Mouse (Mus musculus): ENCODE measurements around the gene Gle1. TPM values are rescaled to one million over a fixed set of nuclear protein-coding genes. Genes with fewer than 3 reads are reported as not detected.

Gle1 gene
- polyA plus RNA-seq, 1 experiment from 2014 or later, result 72.3 TPM

GRCm38 (mm10) chr2:29917621-29918020 lies 17.6 kb upstream of the Gle1 start:
- no peak for ATAC-seq (ENCODE audit: low read depth)
- Histone ChIP-seq H3K4me3 (no peak overlapping the region), H3K36me3 (peaks cover 84% of the 10 kb centered on the region), H3K9me3 (no peaks in the 10 kb centered on the region), H3K4me2 (no peak overlapping the region), H3K4me1 (replicated peaks) (no peaks in the 10 kb centered on the region), H3K27ac (replicated peaks) (no peak overlapping the region), H3K27me3 (no peaks in the 10 kb centered on the region), H3K9ac (no peak overlapping the region)
- 94% methylated on average over 11 of the region's 11 CpGs for WGBS

GRCm38 (mm10) chr2:29922011-29922410 lies 13.2 kb upstream of the Gle1 start:
- H3K4me3 ChIP-seq, result no peak overlapping the region
- no peaks in the 10 kb centered on the region for H3K4me1 ChIP-seq (replicated peaks)
- no peak for ATAC-seq (ENCODE audit: low read depth)
- H3K4me2 ChIP-seq, result no peak overlapping the region
- peaks cover 85% of the 10 kb centered on the region for H3K36me3 ChIP-seq
- H3K9me3 ChIP-seq, result no peaks in the 10 kb centered on the region
- peak overlapping the region; percentile 25; the same call in 1 of the 2 replicates for H3K27ac ChIP-seq (replicated peaks)
- H3K9ac ChIP-seq, result no peak overlapping the region
- no peaks in the 10 kb centered on the region for H3K27me3 ChIP-seq
- 67% methylated on average over 11 of the region's 11 CpGs for WGBS

- no peak for ATAC-seq (ENCODE audit: low read depth)
- Histone ChIP-seq H3K9me3 (no peaks in the 10 kb centered on the region), H3K27me3 (no peaks in the 10 kb centered on the region)
These were observed 8.7 kb upstream of the Gle1 start for GRCm38 (mm10) chr2:29926542-29926941.

GRCm38 (mm10) chr2:29930506-29930905 lies 4.7 kb upstream of the Gle1 start:
- no peak overlapping the region for H3K4me3 ChIP-seq
- no peaks in the 10 kb centered on the region for H3K9me3 ChIP-seq
- H3K27ac ChIP-seq (replicated peaks), result no peak overlapping the region
- ATAC-seq (ENCODE audit: low read depth), result no peak
- 88% methylated on average over 10 of the region's 10 CpGs for WGBS
- no peaks in the 10 kb centered on the region for H3K27me3 ChIP-seq
- no peaks in the 10 kb centered on the region for H3K4me1 ChIP-seq (replicated peaks)
- H3K9ac ChIP-seq, result no peak overlapping the region
- no peak overlapping the region for H3K4me2 ChIP-seq
- peaks cover 63% of the 10 kb centered on the region for H3K36me3 ChIP-seq

More at GRCm38 (mm10) chr2:29926542-29926941, 8.7 kb upstream of the Gle1 start:
- Histone ChIP-seq H3K4me3 (no peak overlapping the region), H3K36me3 (peaks cover 99% of the 10 kb centered on the region), H3K9ac (no peak overlapping the region), H3K4me1 (replicated peaks) (no peaks in the 10 kb centered on the region), H3K4me2 (no peak overlapping the region), H3K27ac (replicated peaks) (no peak overlapping the region)
- 94% methylated on average over 5 of the region's 5 CpGs for WGBS

GRCm38 (mm10) chr2:29931194-29931593 lies 4.0 kb upstream of the Gle1 start:
- no peak for ATAC-seq (ENCODE audit: low read depth)
- 87% methylated on average over 6 of the region's 6 CpGs for WGBS
- Histone ChIP-seq H3K36me3 (peaks cover 56% of the 10 kb centered on the region), H3K4me2 (no peak overlapping the region), H3K9me3 (no peaks in the 10 kb centered on the region), H3K9ac (no peak overlapping the region), H3K27ac (replicated peaks) (no peak overlapping the region), H3K4me3 (no peak overlapping the region), H3K27me3 (no peaks in the 10 kb centered on the region), H3K4me1 (replicated peaks) (peaks cover 6% of the 10 kb centered on the region)

GRCm38 (mm10) chr2:29940073-29940472 lies 4.8 kb downstream of the Gle1 start:
- no peak overlapping the region for H3K4me2 ChIP-seq
- H3K9me3 ChIP-seq, result no peaks in the 10 kb centered on the region
- H3K27me3 ChIP-seq, result no peaks in the 10 kb centered on the region
- H3K4me1 ChIP-seq (replicated peaks), result peaks cover 7% of the 10 kb centered on the region
- ATAC-seq (ENCODE audit: low read depth), result no peak
- H3K4me3 ChIP-seq, result no peak overlapping the region
- no peak overlapping the region for H3K9ac ChIP-seq
- H3K27ac ChIP-seq (replicated peaks), result no peak overlapping the region
- H3K36me3 ChIP-seq, result peaks cover 80% of the 10 kb centered on the region
- 94% methylated on average over 9 of the region's 9 CpGs for WGBS

GRCm38 (mm10) chr2:29940826-29941225 lies 5.6 kb downstream of the Gle1 start:
- Histone ChIP-seq H3K4me3 (no peak overlapping the region), H3K4me1 (replicated peaks) (peaks cover 5% of the 10 kb centered on the region), H3K36me3 (peaks cover 88% of the 10 kb centered on the region), H3K27ac (replicated peaks) (no peak overlapping the region), H3K27me3 (no peaks in the 10 kb centered on the region), H3K9ac (no peak overlapping the region), H3K9me3 (no peaks in the 10 kb centered on the region), H3K4me2 (no peak overlapping the region)
- WGBS, result 93% methylated on average over 7 of the region's 7 CpGs
- ATAC-seq (ENCODE audit: low read depth), result no peak

GRCm38 (mm10) chr2:29944723-29945122 lies 9.5 kb downstream of the Gle1 start:
- Histone ChIP-seq H3K4me2 (no peak overlapping the region), H3K36me3 (peaks cover 96% of the 10 kb centered on the region), H3K9me3 (no peaks in the 10 kb centered on the region), H3K4me3 (no peak overlapping the region), H3K4me1 (replicated peaks) (no peaks in the 10 kb centered on the region), H3K27me3 (no peaks in the 10 kb centered on the region), H3K27ac (replicated peaks) (0 out of 2 replicates have a peak overlapping the region, but pooled peaks have one; percentile 49), H3K9ac (no peak overlapping the region)
- ATAC-seq (ENCODE audit: low read depth), result no peak
- WGBS, result 71% methylated on average over 1 of the region's 1 CpGs

GRCm38 (mm10) chr2:29948896-29949295 lies 13.7 kb downstream of the Gle1 start:
- Histone ChIP-seq H3K27me3 (no peaks in the 10 kb centered on the region), H3K4me2 (no peak overlapping the region), H3K9me3 (no peaks in the 10 kb centered on the region), H3K4me3 (no peak overlapping the region), H3K27ac (replicated peaks) (no peak overlapping the region), H3K9ac (no peak overlapping the region), H3K36me3 (peaks cover 94% of the 10 kb centered on the region), H3K4me1 (replicated peaks) (no peaks in the 10 kb centered on the region)
- WGBS, result 97% methylated on average over 5 of the region's 5 CpGs
- ATAC-seq (ENCODE audit: low read depth), result no peak

- Histone ChIP-seq H3K4me1 (replicated peaks) (peaks cover 25% of the 10 kb centered on the region), H3K9ac (no peak overlapping the region), H3K36me3 (peaks cover 42% of the 10 kb centered on the region), H3K4me2 (no peak overlapping the region), H3K27ac (replicated peaks) (no peak overlapping the region), H3K27me3 (no peaks in the 10 kb centered on the region), H3K4me3 (no peak overlapping the region), H3K9me3 (no peaks in the 10 kb centered on the region)
- no peak for ATAC-seq (ENCODE audit: low read depth)
- 99% methylated on average over 7 of the region's 7 CpGs for whole genome bisulfite sequencing
These were observed 26.0 kb downstream of the Gle1 start for GRCm38 (mm10) chr2:29961246-29961645.

- Histone ChIP-seq H3K4me2 (peak overlapping the region; percentile 87), H3K9ac (peak overlapping the region; percentile 99), H3K27me3 (no peaks in the 10 kb centered on the region), H3K9me3 (no peaks in the 10 kb centered on the region), H3K4me3 (peak overlapping the region; percentile 95), H3K4me1 (replicated peaks) (peaks cover 57% of the 10 kb centered on the region), H3K36me3 (peaks cover 25% of the 10 kb centered on the region), H3K27ac (replicated peaks) (peak overlapping the region; percentile 99)
- WGBS, result 17% methylated on average over 10 of the region's 10 CpGs
- no peak for ATAC-seq (ENCODE audit: low read depth)
These were observed 29.4 kb downstream of the Gle1 start for GRCm38 (mm10) chr2:29964354-29965249.

- WGBS, result under 1% methylated on average over 82 of the region's 82 CpGs
- Histone ChIP-seq H3K4me3 (peak within 1 kb of the TSS; percentile 95), H3K4me1 (replicated peaks) (peaks cover 64% of the 10 kb centered on the region), H3K9ac (peak within 1 kb of the TSS; percentile 99), H3K27ac (replicated peaks) (peak within 1 kb of the TSS; percentile 99), H3K9me3 (no peaks in the 10 kb centered on the region), H3K27me3 (no peaks in the 10 kb centered on the region), H3K36me3 (peaks cover 25% of the 10 kb centered on the region), H3K4me2 (peak within 1 kb of the TSS; percentile 87)
- peak; percentile 99 for ATAC-seq (ENCODE audit: low read depth)
These were observed 30.1 kb downstream of the Gle1 start, which contains the start of gene Sptan1 for GRCm38 (mm10) chr2:29965250-29965843. Gene Sptan1, plus strand, starts transcription at chr2:29965560.

Data from neural tube, embryonic 13.5 days (tissue).